Mouse (Mus musculus): Measurements from ENCODE around the gene Mfsd9. TPM values are rescaled to one million over a fixed set of nuclear protein-coding genes. Genes with fewer than 3 reads are reported as not detected.
"Not testable (repeated sequence)": the region's sequence is repeated elsewhere in the genome, so short reads cannot be mapped to it uniquely, and the experiment has no call there.

Mfsd9 gene
- total RNA-seq, 2 experiments from 2014 or later: 0.62 to 0.69 TPM

DNA sequence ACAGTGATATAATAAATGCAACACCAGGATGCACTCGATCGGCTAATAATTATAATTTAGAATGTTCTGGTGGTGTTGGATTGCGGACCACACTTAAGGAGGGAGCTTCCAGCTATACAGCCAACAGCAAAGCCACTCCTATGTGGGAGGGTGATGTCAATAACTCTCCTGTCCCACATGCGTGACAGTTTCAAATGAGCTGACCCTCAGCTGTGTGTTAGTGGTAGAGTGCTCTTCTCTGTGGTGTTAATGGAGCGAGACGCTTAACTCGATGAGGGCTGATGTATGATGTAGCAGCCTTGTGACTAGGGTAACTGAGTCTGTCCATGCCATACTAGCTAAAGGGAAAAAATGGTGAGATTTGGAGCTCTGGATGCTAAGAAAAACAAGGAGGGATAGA, 7.0 kb downstream of the Mfsd9 start:
- no peak for DNase-seq

- no peak for DNase-seq
These were observed 13.7 kb downstream of the Mfsd9 start for GRCm38 (mm10) chr1:40776763-40777162.

DNA sequence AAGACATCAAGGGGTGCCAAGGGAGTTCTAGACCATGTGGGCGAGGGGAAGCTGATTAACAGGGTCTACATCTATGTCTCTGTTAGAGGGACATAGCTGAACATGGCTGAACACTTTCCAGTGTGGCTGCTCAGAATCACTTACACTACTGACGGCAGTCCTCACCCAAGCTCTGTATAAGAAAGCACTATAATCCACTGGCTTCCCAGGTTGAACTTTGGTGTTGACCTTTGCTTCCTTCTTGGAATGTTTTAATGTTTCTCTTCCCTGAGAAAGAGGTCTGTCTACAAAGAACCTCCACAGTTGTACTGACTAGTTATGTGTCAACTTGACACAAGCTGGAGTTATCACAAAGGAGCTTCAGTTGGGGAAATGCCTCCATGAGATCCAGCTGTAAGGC, 14.4 kb downstream of the Mfsd9 start:
- no peak for DNase-seq

- no peak for DNase-seq
These were observed 16.4 kb downstream of the Mfsd9 start for GRCm38 (mm10) chr1:40774040-40774439.

- no peak for DNase-seq
These were observed 17.3 kb downstream of the Mfsd9 start for GRCm38 (mm10) chr1:40773234-40773633.

GRCm38 (mm10) chr1:40771196-40771970, 19.1 kb downstream of the Mfsd9 start:
- no peak for DNase-seq

DNA sequence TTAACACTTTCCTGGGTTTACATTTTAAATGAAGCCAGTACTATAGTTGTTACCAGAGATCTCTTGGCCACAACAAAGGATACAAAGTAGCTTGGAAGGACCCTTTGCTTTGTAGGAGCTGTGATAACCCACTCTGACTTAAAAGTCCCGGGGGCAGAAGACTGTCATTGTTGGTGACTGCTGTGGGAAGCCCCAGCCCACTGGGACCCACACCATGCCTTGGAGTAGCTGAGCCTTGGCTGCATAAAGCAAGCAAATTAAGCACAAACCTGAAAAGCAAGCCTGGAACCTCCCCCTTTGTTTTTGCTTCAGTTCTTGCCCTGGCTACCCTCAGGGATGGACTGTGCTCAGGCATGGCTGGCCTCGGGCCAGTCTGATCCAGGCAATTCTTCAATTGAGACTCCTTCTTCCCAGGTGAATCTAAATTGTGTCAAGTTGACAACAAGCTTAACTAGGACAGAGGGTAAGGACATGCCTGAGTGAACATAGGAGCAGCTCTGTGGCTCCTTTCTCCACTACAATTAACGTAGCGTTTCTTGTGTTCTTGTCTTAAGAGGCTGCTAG, 21.1 kb downstream of the Mfsd9 start:
- DNase-seq: no peak

DNA sequence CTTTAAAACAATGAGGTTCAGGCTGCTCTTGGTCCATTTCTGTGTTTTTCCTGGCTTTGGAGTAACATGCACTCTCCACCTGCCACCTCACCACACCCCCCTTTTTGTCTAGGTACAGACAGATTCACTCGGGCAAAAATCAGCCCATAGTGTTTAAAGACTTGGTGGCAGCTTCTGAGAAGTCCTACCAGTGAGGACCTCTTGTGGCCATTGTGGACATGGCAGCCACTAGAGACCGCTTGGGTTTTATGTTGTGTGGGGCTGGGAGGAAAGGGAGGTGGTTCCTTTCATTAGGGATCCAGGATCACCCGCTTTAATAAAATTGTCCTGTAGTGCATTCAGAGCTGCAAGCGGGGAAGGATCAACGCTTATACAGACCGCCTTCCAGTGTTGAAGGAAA, 21.9 kb downstream of the Mfsd9 start:
- DNase-seq: peak in 1 of 2 experiments; percentile 55

DNA sequence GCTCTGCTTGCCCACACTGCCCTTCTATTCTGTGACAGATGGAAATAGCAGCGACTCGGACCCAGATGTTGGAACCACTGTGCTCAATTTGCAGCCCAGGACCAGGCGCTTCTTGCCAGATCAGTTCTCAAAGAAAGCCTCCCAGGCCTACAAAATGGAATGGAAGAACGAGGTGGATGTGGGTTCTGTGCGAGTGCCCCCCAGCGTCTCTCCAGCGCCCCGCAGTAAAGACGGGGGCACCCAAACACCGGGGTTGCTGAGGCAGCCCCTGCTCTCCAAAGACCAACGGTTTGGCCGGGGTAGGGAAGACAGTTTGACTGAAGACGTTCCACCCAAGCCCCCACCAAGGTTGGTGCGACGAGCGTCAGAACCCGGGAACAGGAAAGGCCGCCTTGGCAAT, 22.9 kb downstream of the Mfsd9 start:
- no peak for DNase-seq

- no peak for DNase-seq
These were observed 25.0 kb downstream of the Mfsd9 start for GRCm38 (mm10) chr1:40765521-40765920.

GRCm38 (mm10) chr1:40764701-40765275, 25.7 kb downstream of the Mfsd9 start:
- no peak for DNase-seq

GRCm38 (mm10) chr1:40764042-40764441, 26.4 kb downstream of the Mfsd9 start:
- no peak for DNase-seq

DNA sequence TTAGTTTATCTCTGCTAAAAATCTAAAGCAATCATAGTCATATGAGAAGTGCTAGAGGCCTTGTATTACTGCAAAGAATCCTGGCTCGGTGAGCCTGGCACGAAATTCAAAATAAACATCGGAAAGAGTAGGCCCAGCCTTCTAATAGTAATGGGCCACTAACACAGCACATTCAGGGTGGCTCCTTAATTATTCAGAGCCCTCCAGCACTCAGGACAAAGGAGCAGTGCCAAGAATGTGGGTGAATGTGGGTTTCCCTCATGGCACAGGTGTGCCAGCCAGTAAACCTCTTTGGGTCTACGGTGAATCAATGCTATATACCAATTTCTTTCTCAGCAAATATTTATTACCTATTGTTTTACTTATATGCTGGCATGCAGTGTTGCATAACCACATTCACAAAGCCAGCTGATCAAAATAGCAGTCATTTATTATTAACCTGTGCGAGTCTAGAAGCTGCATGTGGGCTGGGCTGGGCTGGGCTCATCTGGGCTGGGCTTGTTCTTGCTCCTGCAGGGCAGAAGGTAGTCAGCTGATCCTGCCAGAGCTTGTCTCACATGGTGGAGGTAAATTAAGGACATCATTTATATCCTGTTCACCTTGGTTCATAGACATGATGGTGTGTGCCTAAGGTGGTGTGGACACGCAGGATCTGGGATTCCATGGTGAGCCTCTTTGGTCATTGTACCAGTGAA, 30.6 kb downstream of the Mfsd9 start:
- no peak for DNase-seq

GRCm38 (mm10) chr1:40746089-40746488, 44.4 kb downstream of the Mfsd9 start:
- DNase-seq: no peak

DNA sequence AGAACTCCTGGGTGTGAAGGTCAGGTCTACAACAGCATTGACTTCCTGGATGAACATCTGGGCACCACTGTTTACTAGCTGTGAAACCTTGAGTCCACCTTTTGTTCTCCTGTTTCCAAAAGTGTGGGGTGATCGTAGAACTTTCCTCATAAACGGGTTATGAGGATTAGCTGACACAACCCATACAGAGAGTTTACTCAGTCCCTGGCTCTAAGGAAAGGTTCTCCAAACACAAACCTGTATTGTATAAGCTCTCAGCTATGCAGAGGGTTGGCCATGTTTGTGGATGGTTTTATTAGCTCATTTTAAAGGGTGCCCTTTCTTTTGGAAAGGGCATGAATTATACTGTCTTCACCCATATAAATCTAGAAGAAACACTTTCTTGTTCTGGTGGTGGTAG, 49.7 kb downstream of the Mfsd9 start:
- no peak for DNase-seq

GRCm38 (mm10) chr1:40738246-40738645, 52.2 kb downstream of the Mfsd9 start:
- DNase-seq: not testable (repeated sequence)

- no peak for DNase-seq
These were observed 52.8 kb downstream of the Mfsd9 start for GRCm38 (mm10) chr1:40737671-40738070.

- DNase-seq: no peak
These were observed 61.9 kb downstream of the Mfsd9 start for GRCm38 (mm10) chr1:40728636-40729035.

- DNase-seq: no peak
These were observed 63.1 kb downstream of the Mfsd9 start for GRCm38 (mm10) chr1:40727404-40727803.

GRCm38 (mm10) chr1:40726051-40726450, 64.4 kb downstream of the Mfsd9 start:
- no peak for DNase-seq
